Mouse (Mus musculus) small intestine, adult 2 months (tissue): ENCODE results near the gene Atxn1l. TPM values are rescaled to one million over a fixed set of nuclear protein-coding genes. Genes with fewer than 3 reads are reported as not detected.

Experiments
- H3K27ac ChIP-seq: fragments of 200-500 bp; 2 replicates; pipeline ENCODE4 v1.5.1; 2012; ENCODE audit warnings: low read depth, low read length, control low read depth, inconsistent platforms; ENCODE audit not compliant: insufficient read depth
- H3K27me3 ChIP-seq: fragments of 200-500 bp; 2 replicates; pipeline ENCODE4 v1.6.1; 2012; ENCODE audit warnings: mild to moderate bottlenecking, moderate library complexity, low read length, inconsistent platforms; ENCODE audit not compliant: control insufficient read depth, insufficient read depth
- H3K36me3 ChIP-seq: fragments of 200-500 bp; 2 replicates; pipeline ENCODE4 v1.6.1; 2012; ENCODE audit warnings: mild to moderate bottlenecking, low read length, control low read depth, inconsistent platforms; ENCODE audit not compliant: control insufficient read depth, insufficient read depth
- H3K4me1 ChIP-seq: fragments of 200-500 bp; 2 replicates; pipeline ENCODE4 v1.6.1; 2012; ENCODE audit warnings: low read length, inconsistent platforms, mixed read lengths; ENCODE audit not compliant: control insufficient read depth, insufficient read depth, insufficient read length
- H3K4me3 ChIP-seq: fragments of 200-500 bp; 2 replicates; pipeline ENCODE4 v1.5.1; 2012; ENCODE audit warnings: low read depth, mild to moderate bottlenecking, control low read depth, inconsistent platforms, low read length, moderate library complexity
- CTCF ChIP-seq: fragments of 200-500 bp; IDR thresholded peaks from 2 replicates; pipeline ENCODE4 v1.5.1; 2012; ENCODE audit warnings: low read depth, mild to moderate bottlenecking, control low read depth, inconsistent platforms, low read length, moderate library complexity, mixed read lengths; ENCODE audit not compliant: insufficient replicate concordance, insufficient read length; ENCODE audit errors: extremely low read depth
- POLR2A ChIP-seq: fragments of 200-500 bp; IDR thresholded peaks from 2 replicates; pipeline ENCODE4 v1.6.1; 2012; ENCODE audit warnings: low read depth, mild to moderate bottlenecking, control low read depth, inconsistent platforms, low read length, moderate library complexity
- WGBS: fragments of 180-500 bp; shearing (Covaris S2); methylation state at CpG from one replicate; pipeline ENCODE4 v1.1.7; 2018; 5-methylcytosine and 5-hydroxymethylcytosine counted together
- polyA plus RNA-seq: library from polyadenylated mRNA; depleted of rRNA; stranded (reverse); fragments of >200 nt; gene quantifications from 2 replicates; pipeline ENCODE4 v1.2.3, GENCODE M21; 2012

Gene Atxn1l
- polyA plus RNA-seq, 1 experiment: 12.0 TPM

DNA sequence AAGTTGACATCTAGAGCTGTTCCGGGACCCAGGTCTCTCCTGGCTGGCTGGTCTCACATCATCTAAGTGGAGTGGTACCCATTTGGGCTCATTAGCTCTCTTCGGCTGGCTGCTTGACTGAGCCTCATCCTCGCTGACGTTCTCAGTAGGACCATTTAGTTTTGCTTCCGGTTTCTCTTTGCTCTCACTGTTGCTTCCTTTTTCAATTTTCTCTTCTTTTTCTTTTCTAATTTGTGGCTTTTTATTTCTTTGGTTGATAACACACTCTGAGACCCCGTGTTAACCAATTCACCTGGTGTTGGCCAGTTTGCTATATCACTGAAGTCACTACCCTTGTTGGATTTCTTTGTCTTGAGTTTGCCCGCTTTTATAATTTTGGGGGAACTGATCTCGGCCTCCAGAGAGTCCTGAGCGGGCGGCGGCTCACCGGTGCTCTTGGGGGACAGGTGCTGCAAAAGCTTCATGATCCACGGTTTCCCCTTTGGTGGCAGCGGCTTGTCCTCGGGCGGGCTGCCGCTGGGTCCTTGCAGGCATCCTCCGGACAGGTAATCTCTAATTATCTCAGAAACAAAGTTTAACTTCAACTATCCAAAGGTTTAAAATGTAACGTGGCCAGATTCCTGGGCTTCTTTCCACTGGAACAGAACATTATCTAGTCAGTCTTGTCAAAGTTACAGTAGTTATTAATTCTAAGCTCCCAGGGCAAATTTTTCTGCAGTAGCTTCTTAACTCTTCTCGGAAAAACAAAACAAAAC, 14.4 kb upstream of the Atxn1l start:
- Histone ChIP-seq H3K4me3 (no peak overlapping the region), H3K27me3 (no peaks in the 10 kb centered on the region), H3K27ac (no peak overlapping the region), H3K4me1 (no peaks in the 10 kb centered on the region; the same call in 1 of the 2 replicates), H3K36me3 (no peaks in the 10 kb centered on the region)
- TF ChIP-seq POLR2A: no peak
- TF ChIP-seq CTCF: no peak
- WGBS: 84% methylated on average over 20 of the region's 20 CpGs

- Histone ChIP-seq H3K27me3 (no peaks in the 10 kb centered on the region), H3K27ac (no peak overlapping the region), H3K36me3 (no peaks in the 10 kb centered on the region), H3K4me1 (no peaks in the 10 kb centered on the region; the same call in 1 of the 2 replicates), H3K4me3 (no peak overlapping the region)
- TF ChIP-seq CTCF (peak; percentile 23; the same call in 1 of the 2 replicates), POLR2A (no peak)
- WGBS: 27% methylated on average over 12 of the region's 12 CpGs
Observed at GRCm38 (mm10) chr8:109750699-109751098, 13.2 kb upstream of the Atxn1l start.

GRCm38 (mm10) chr8:109750274-109750673, 12.7 kb upstream of the Atxn1l start:
- Histone ChIP-seq H3K27ac (no peak overlapping the region), H3K36me3 (no peaks in the 10 kb centered on the region), H3K27me3 (no peaks in the 10 kb centered on the region), H3K4me1 (no peaks in the 10 kb centered on the region; the same call in 1 of the 2 replicates), H3K4me3 (no peak overlapping the region)
- 18% methylated on average over 5 of the region's 5 CpGs for WGBS
- TF ChIP-seq POLR2A: no peak

DNA sequence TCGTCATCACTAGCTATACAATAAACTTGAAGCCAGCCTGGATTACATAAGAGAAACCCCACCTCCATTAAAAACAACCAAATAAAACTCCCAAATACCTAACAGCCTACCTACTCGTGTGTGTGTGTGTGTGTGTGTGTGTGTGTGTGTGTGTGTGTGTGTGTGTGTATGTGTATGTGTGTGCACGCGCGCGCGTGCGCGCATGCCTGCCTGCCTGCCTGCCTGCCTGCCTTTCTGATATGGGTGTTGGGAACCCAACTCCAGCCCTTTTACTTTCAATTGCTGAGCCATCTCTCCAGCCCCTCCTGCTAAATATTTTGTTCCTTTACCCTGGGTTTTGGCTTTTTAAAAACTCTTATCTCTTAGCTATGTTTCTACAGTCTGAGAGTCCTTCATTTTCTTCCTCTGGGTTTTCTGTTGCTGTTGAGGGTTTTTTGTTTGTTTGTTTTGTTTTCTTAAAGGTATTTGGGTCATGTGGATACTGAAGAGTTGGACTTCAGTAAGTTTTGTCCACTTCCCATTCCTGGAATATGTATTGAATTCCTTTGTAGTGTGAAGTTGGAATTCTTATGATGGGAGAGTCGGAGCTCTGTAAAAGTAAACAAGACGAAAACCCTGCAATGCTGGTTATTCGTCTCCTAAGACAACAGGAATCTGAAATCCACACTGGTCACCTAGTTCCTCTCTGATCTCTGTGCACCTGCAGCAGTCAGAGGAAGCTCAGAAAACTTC, 10.1 kb upstream of the Atxn1l start:
- Histone ChIP-seq H3K36me3 (no peaks in the 10 kb centered on the region), H3K27ac (no peak overlapping the region), H3K4me3 (no peak overlapping the region), H3K4me1 (no peaks in the 10 kb centered on the region; the same call in 1 of the 2 replicates), H3K27me3 (no peaks in the 10 kb centered on the region)
- WGBS: 69% methylated on average over 12 of the region's 12 CpGs
- TF ChIP-seq POLR2A: no peak
- no peak for TF ChIP-seq CTCF

DNA sequence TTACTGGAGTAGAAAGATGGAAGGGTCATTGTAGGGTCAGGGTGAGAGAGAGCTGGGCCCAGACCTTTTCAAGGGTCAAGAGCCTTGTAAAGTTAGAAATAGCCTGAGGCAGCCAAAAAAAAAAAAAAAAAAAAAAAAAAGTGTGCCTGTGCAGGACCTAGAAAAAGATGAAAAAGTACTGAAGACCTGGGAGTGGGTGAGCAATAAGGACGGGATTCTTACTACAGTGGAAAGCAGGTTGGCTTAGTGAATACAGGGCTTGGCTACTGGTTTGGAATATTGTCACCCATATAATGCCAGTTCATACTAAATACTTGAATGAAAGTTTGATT, 476 bp upstream of the Atxn1l start:
- Histone ChIP-seq H3K4me3 (no peak overlapping the region), H3K36me3 (peaks cover 3% of the 10 kb centered on the region), H3K27ac (no peak overlapping the region), H3K4me1 (peaks cover 6% of the 10 kb centered on the region; the same call in 1 of the 2 replicates), H3K27me3 (no peaks in the 10 kb centered on the region)
- 88% methylated on average over 1 of the region's 1 CpGs for WGBS
- TF ChIP-seq CTCF: no peak
- no peak for TF ChIP-seq POLR2A

DNA sequence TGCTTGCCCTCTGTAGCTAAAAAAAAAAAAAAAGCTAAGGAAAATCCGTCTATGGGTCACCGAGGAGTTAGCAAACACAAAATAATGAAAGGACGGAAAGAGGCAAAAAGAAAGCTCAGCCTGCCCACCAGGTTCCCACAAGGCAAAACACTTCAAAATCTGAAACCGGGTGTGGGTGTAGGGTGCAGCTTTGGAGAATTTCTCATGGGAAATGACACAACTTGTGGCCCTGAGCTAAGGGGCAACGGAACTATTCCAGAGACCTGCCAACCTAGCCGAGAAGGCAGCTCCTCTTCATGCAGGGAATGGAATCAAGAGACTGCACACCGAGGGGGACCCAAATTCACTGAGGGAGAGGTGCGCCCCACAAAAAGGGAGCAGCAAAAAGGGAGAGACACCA, 720 bp downstream of the Atxn1l start:
- Histone ChIP-seq H3K36me3 (peaks cover 9% of the 10 kb centered on the region), H3K4me1 (peaks cover 6% of the 10 kb centered on the region; the same call in 1 of the 2 replicates), H3K27me3 (no peaks in the 10 kb centered on the region), H3K4me3 (peak overlapping the region; percentile 93), H3K27ac (no peak overlapping the region)
- WGBS: 1% methylated on average over 8 of the region's 8 CpGs
- TF ChIP-seq CTCF (no peak), POLR2A (no peak)

GRCm38 (mm10) chr8:109734018-109734417, 3.5 kb downstream of the Atxn1l start:
- no peaks in the 10 kb centered on the region for H3K27me3 ChIP-seq
- H3K27ac ChIP-seq: no peak overlapping the region
- WGBS: 85% methylated on average over 3 of the region's 3 CpGs
- H3K36me3 ChIP-seq: peaks cover 9% of the 10 kb centered on the region
- no peak for TF ChIP-seq POLR2A
- no peak for TF ChIP-seq CTCF
- H3K4me3 ChIP-seq: no peak overlapping the region
- peaks cover 6% of the 10 kb centered on the region; the same call in 1 of the 2 replicates for H3K4me1 ChIP-seq
